Mouse (Mus musculus) midbrain, embryonic 14.5 days (tissue): Measurements from ENCODE around the gene Ttc12. TPM values are rescaled to one million over a fixed set of nuclear protein-coding genes. Genes with fewer than 3 reads are reported as not detected.
A peak's percentile ranks its signal among the peaks of the same experiment; 100 is the strongest.

Source experiments
- ATAC-seq: fragments of 200-750 bp; cut with Nextera tagmentation; 2 replicates; pipeline ENCODE4 v1.8.0; 2017; ENCODE audit warnings: moderate number of reproducible peaks, moderate library complexity; ENCODE audit not compliant: low FRiP score, low TSS enrichment
- DNase-seq: peaks from one replicate; pipeline ENCODE4 v3.0.0-alpha.2; 2015
- H3K27ac ChIP-seq: fragments of 300-500 bp; sonication (generic); replicated peaks from 2 replicates; pipeline ENCODE4 v1.5.1; 2014; ENCODE audit warnings: mild to moderate bottlenecking, low read depth, low read length, moderate library complexity
- H3K27me3 ChIP-seq: fragments of 300-500 bp; sonication (generic); 2 replicates; pipeline ENCODE4 v1.6.1; 2014; ENCODE audit warnings: low read length, control low read depth, mixed read lengths; ENCODE audit not compliant: control insufficient read depth, insufficient read depth
- H3K36me3 ChIP-seq: fragments of 300-500 bp; sonication (generic); 2 replicates; pipeline ENCODE4 v1.6.1; 2014; ENCODE audit warnings: low read length, control low read depth; ENCODE audit not compliant: control insufficient read depth, insufficient read depth
- H3K4me1 ChIP-seq: fragments of 300-500 bp; sonication (generic); 2 replicates; pipeline ENCODE4 v1.6.1; 2014; ENCODE audit warnings: mild to moderate bottlenecking, antibody characterized with exemption, low read length, control low read depth; ENCODE audit not compliant: control insufficient read depth, insufficient read depth
- H3K4me2 ChIP-seq: fragments of 300-500 bp; sonication (generic); 2 replicates; pipeline ENCODE4 v1.6.1; 2014; ENCODE audit warnings: mild to moderate bottlenecking, low read length, moderate library complexity
- H3K4me3 ChIP-seq: fragments of 300-500 bp; sonication (generic); replicated peaks from 2 replicates; pipeline ENCODE4 v1.5.1; 2014; ENCODE audit warnings: low read depth, low read length
- H3K9ac ChIP-seq: fragments of 300-500 bp; sonication (generic); replicated peaks from 2 replicates; pipeline ENCODE4 v1.6.1; 2014; ENCODE audit warnings: mild to moderate bottlenecking, low read length, moderate library complexity
- H3K9me3 ChIP-seq: fragments of 300-500 bp; sonication (generic); 2 replicates; pipeline ENCODE4 v1.6.1; 2016; ENCODE audit warnings: low read length, control low read depth, mixed read lengths; ENCODE audit not compliant: control insufficient read depth
- WGBS: fragments of 180-500 bp; shearing (Covaris S2); extraction: QIAGEN DNeasy Blood & Tissue Kit; methylation state at CpG from one replicate; pipeline ENCODE4 v1.1.7; 2014; 5-methylcytosine and 5-hydroxymethylcytosine counted together
- polyA plus RNA-seq: library from polyadenylated mRNA; unstranded; fragments of >200 nt; fragmentation: Nextera tagmentation; extraction: Ambion mirVana; gene quantifications from 2 replicates; pipeline ENCODE4 v1.2.1, GENCODE M21; 2014

Ttc12 gene
- polyA plus RNA-seq, 1 experiment from 2014 or later: 1.9 TPM

GRCm38 (mm10) chr9:49486805-49487656, 1.0 kb upstream of the Ttc12 start:
- no peaks in the 10 kb centered on the region for H3K9me3 ChIP-seq
- H3K27me3 ChIP-seq: no peaks in the 10 kb centered on the region
- no peak overlapping the region for H3K4me3 ChIP-seq
- no peak for DNase-seq
- no peak overlapping the region for H3K9ac ChIP-seq
- WGBS: 77% methylated on average over 9 of the region's 9 CpGs
- ATAC-seq: no peak
- peaks cover 15% of the 10 kb centered on the region for H3K4me1 ChIP-seq
- H3K36me3 ChIP-seq: no peaks in the 10 kb centered on the region
- H3K27ac ChIP-seq: no peak overlapping the region
- no peak overlapping the region for H3K4me2 ChIP-seq

DNA sequence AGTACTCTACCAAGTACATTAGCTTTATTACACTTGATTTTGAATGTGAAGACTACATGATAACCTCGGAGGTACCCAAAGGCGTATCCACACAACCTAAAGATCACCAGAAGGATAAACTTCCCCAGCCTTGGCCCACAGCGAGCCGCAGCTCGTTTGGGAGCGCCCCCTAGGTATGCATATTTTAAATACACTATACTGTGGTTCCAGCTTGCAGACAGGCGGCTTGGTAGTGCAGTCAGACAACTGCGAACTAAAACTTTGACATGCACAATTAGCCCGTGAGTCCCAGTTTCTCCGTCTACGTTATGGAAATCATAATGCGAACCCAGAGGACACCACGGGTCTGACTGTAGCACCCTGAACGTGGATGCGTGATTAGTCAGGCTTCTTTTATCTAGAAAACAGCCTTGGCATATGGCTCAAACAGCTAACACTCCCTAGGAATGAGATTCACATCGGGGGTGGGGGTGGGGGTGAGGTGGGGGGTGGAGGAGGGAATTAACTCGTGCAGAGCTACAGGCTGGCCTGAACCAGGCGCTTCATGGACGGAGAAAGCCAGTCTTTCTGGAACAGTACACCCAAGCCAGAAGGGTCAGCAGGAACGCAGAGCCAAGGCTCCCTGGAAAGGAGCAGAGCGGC, 654 bp downstream of the Ttc12 start:
- Histone ChIP-seq H3K4me2 (peak overlapping the region; percentile 76), H3K4me3 (peak overlapping the region; percentile 41), H3K36me3 (no peaks in the 10 kb centered on the region), H3K9me3 (no peaks in the 10 kb centered on the region), H3K27me3 (no peaks in the 10 kb centered on the region), H3K9ac (peak overlapping the region; percentile 44), H3K4me1 (peaks cover 15% of the 10 kb centered on the region), H3K27ac (no peak overlapping the region)
- 4% methylated on average over 21 of the region's 21 CpGs for WGBS
- DNase-seq (peak; percentile 80), ATAC-seq (peak; percentile 59)

GRCm38 (mm10) chr9:49483316-49483715, 2.7 kb downstream of the Ttc12 start:
- H3K9me3 ChIP-seq: no peaks in the 10 kb centered on the region
- no peak overlapping the region for H3K4me3 ChIP-seq
- no peaks in the 10 kb centered on the region for H3K27me3 ChIP-seq
- ATAC-seq (no peak), DNase-seq (no peak)
- H3K36me3 ChIP-seq: no peaks in the 10 kb centered on the region
- no peak overlapping the region for H3K9ac ChIP-seq
- no peak overlapping the region for H3K4me2 ChIP-seq
- 31% methylated on average over 10 of the region's 10 CpGs for WGBS
- no peak overlapping the region for H3K27ac ChIP-seq
- peaks cover 11% of the 10 kb centered on the region for H3K4me1 ChIP-seq

DNA sequence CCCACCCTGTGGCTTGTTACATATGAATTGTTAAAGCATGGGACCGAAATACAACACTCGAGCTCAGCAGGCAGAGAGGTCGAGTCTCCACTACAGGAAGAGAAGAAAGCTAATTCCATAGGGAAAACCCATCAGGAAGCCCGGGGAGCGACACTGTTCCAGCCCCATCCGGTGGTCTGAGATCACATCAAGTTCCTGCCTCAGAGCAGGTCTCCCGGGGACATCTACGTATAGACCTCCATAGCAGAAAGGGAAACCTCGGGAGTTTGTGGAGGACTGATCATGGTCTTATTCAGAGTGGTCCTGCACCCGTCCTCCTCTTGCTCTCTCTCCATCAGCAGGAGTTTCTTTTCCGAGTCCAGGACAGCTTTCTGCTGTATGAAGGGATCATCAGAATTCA, 13.9 kb downstream of the Ttc12 start:
- no peak for DNase-seq
- Histone ChIP-seq H3K4me3 (no peak overlapping the region), H3K4me2 (no peak overlapping the region), H3K9ac (no peak overlapping the region), H3K36me3 (no peaks in the 10 kb centered on the region), H3K27me3 (no peaks in the 10 kb centered on the region), H3K4me1 (no peaks in the 10 kb centered on the region), H3K9me3 (peaks cover 3% of the 10 kb centered on the region; the same call in 1 of the 2 replicates), H3K27ac (no peak overlapping the region)
- no peak for ATAC-seq
- WGBS: 78% methylated on average over 11 of the region's 11 CpGs

- H3K27ac ChIP-seq: no peak overlapping the region
- DNase-seq (no peak), ATAC-seq (no peak)
- H3K4me1 ChIP-seq: no peaks in the 10 kb centered on the region
- no peak overlapping the region for H3K4me3 ChIP-seq
- no peaks in the 10 kb centered on the region for H3K27me3 ChIP-seq
- H3K4me2 ChIP-seq: no peak overlapping the region
- 88% methylated on average over 6 of the region's 6 CpGs for WGBS
- H3K36me3 ChIP-seq: no peaks in the 10 kb centered on the region
- H3K9me3 ChIP-seq: no peaks in the 10 kb centered on the region
- H3K9ac ChIP-seq: no peak overlapping the region
These were observed 15.1 kb downstream of the Ttc12 start for GRCm38 (mm10) chr9:49470946-49471345.

DNA sequence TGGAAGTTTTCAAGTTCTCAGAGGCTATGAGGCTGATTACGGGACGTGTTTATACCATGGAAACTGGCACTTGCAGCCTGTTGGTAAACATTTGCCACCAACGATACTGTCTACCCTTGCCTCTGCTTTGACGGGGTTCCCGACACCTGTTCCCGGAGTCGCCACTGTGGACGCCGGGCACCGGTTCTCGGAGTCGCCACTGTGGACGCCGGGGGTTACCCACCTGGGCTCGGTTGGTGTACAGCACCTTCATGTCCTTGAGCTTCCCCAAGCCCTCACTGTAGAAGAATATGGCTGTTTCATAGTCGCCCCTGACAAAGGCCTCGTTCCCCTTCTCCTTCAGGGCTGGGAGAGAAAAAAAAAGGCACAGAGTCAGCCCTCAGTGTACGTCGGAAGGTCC, 16.0 kb downstream of the Ttc12 start:
- Histone ChIP-seq H3K9me3 (no peaks in the 10 kb centered on the region), H3K36me3 (no peaks in the 10 kb centered on the region), H3K27ac (no peak overlapping the region), H3K4me3 (no peak overlapping the region), H3K9ac (no peak overlapping the region), H3K4me1 (no peaks in the 10 kb centered on the region), H3K4me2 (no peak overlapping the region), H3K27me3 (no peaks in the 10 kb centered on the region)
- DNase-seq: no peak
- 95% methylated on average over 19 of the region's 19 CpGs for WGBS
- ATAC-seq: no peak

GRCm38 (mm10) chr9:49456136-49456535, 29.9 kb downstream of the Ttc12 start:
- no peak overlapping the region for H3K4me3 ChIP-seq
- H3K9me3 ChIP-seq: no peaks in the 10 kb centered on the region
- H3K4me2 ChIP-seq: no peak overlapping the region
- no peak for ATAC-seq
- DNase-seq: no peak
- H3K9ac ChIP-seq: no peak overlapping the region
- 89% methylated on average over 3 of the region's 3 CpGs for WGBS
- no peaks in the 10 kb centered on the region for H3K36me3 ChIP-seq
- no peaks in the 10 kb centered on the region for H3K4me1 ChIP-seq
- no peaks in the 10 kb centered on the region for H3K27me3 ChIP-seq
- no peak overlapping the region for H3K27ac ChIP-seq

GRCm38 (mm10) chr9:49452396-49452795, 33.6 kb downstream of the Ttc12 start:
- DNase-seq: no peak
- no peak overlapping the region for H3K27ac ChIP-seq
- no peak for ATAC-seq
- H3K9me3 ChIP-seq: no peaks in the 10 kb centered on the region
- no peak overlapping the region for H3K4me2 ChIP-seq
- H3K27me3 ChIP-seq: no peaks in the 10 kb centered on the region
- H3K4me3 ChIP-seq: no peak overlapping the region
- no peaks in the 10 kb centered on the region for H3K36me3 ChIP-seq
- no peaks in the 10 kb centered on the region for H3K4me1 ChIP-seq
- no peak overlapping the region for H3K9ac ChIP-seq
- WGBS: 96% methylated on average over 1 of the region's 1 CpGs

GRCm38 (mm10) chr9:49450491-49450890, 35.5 kb downstream of the Ttc12 start:
- H3K4me1 ChIP-seq: no peaks in the 10 kb centered on the region
- H3K9me3 ChIP-seq: no peaks in the 10 kb centered on the region
- WGBS: 81% methylated on average over 3 of the region's 3 CpGs
- no peaks in the 10 kb centered on the region for H3K27me3 ChIP-seq
- H3K27ac ChIP-seq: no peak overlapping the region
- no peak overlapping the region for H3K4me2 ChIP-seq
- H3K4me3 ChIP-seq: no peak overlapping the region
- DNase-seq (no peak), ATAC-seq (no peak)
- H3K36me3 ChIP-seq: no peaks in the 10 kb centered on the region
- no peak overlapping the region for H3K9ac ChIP-seq
